Mouse (Mus musculus) olfactory bulb, adult 2 months (tissue): Measurements from ENCODE around the gene Ppt2.

ENCODE experiments used
- CTCF ChIP-seq: fragments of 200-500 bp; IDR thresholded peaks from 2 replicates; pipeline ENCODE4 v1.5.1; 2012; ENCODE audit warnings: low read depth, mild to moderate bottlenecking, low read length, moderate library complexity; ENCODE audit not compliant: insufficient read depth
- POLR2A ChIP-seq: fragments of 200-500 bp; IDR thresholded peaks from 2 replicates; pipeline ENCODE4 v1.6.1; 2012; ENCODE audit warnings: mild to moderate bottlenecking, low read depth, low read length, moderate library complexity; ENCODE audit not compliant: insufficient read depth

GRCm38 (mm10) chr17:34662978-34663377 lies 34.7 kb upstream of the Ppt2 start:
- TF ChIP-seq CTCF (no peak), POLR2A (no peak)
